Mouse (Mus musculus) spleen, embryonic (tissue): Measurements from ENCODE around the gene A930004D18Rik.
"Not testable (repeated sequence)": the region's sequence is repeated elsewhere in the genome, so short reads cannot be mapped to it uniquely, and the experiment has no call there.

Source experiments
- CTCF ChIA-PET: fragments of 350-600 bp; sonication (Branson Sonifier 250); formaldehyde crosslinking; loops from one replicate; lab custom pipeline; 2022; lab: Charles Lee

A930004D18Rik gene

GRCm38 (mm10) chr2:18015581-18015980 is 22.0 kb downstream of the A930004D18Rik start:
- CTCF ChIA-PET: no interaction called here

GRCm38 (mm10) chr2:18012866-18013265 is 24.7 kb downstream of the A930004D18Rik start:
- CTCF ChIA-PET: no interaction called here

GRCm38 (mm10) chr2:18011226-18011625 is 26.3 kb downstream of the A930004D18Rik start:
- CTCF ChIA-PET: interaction anchor here (0.7 kb wide), 2 partner anchors 10 to 582 kb away, joined by 3 to 5 read pairs; no protein-coding TSS in a partner anchor

GRCm38 (mm10) chr2:18005137-18005536 is 32.4 kb downstream of the A930004D18Rik start:
- CTCF ChIA-PET: no interaction called here

GRCm38 (mm10) chr2:18004286-18004685 is 33.3 kb downstream of the A930004D18Rik start:
- CTCF ChIA-PET: no interaction called here

GRCm38 (mm10) chr2:18002306-18002705 is 35.2 kb downstream of the A930004D18Rik start:
- CTCF ChIA-PET: no interaction called here

GRCm38 (mm10) chr2:17996858-17997257 is 40.7 kb downstream of the A930004D18Rik start, which contains the start of gene H2al2a:
Gene H2al2a, minus strand, starts transcription at chr2:17996958.
- CTCF ChIA-PET: no interaction called here

GRCm38 (mm10) chr2:17989562-17989961 is 48.0 kb downstream of the A930004D18Rik start:
- CTCF ChIA-PET: interaction anchor here (0.7 kb wide), 1 partner anchor 538 kb away, joined by 6 read pairs; no protein-coding TSS in a partner anchor

- CTCF ChIA-PET: interaction anchor here (0.6 to 0.7 kb wide), 4 partner anchors 77 to 1419 kb away, joined by 3 to 6 read pairs (median 4); no protein-coding TSS in a partner anchor
Observed at GRCm38 (mm10) chr2:17989115-17989514, 48.4 kb downstream of the A930004D18Rik start.

- CTCF ChIA-PET: no interaction called here
Observed at GRCm38 (mm10) chr2:17986694-17987093, 50.8 kb downstream of the A930004D18Rik start.

GRCm38 (mm10) chr2:17984774-17985173 is 52.8 kb downstream of the A930004D18Rik start:
- CTCF ChIA-PET: no interaction called here

GRCm38 (mm10) chr2:17982747-17983146 is 54.8 kb downstream of the A930004D18Rik start:
- CTCF ChIA-PET: no interaction called here

GRCm38 (mm10) chr2:17978706-17979105 is 58.8 kb downstream of the A930004D18Rik start:
- CTCF ChIA-PET: no interaction called here

GRCm38 (mm10) chr2:17978251-17978650 is 59.3 kb downstream of the A930004D18Rik start:
- CTCF ChIA-PET: not testable (repeated sequence)

GRCm38 (mm10) chr2:17977645-17978044 is 59.9 kb downstream of the A930004D18Rik start:
- CTCF ChIA-PET: interaction anchor here (0.6 kb wide), 1 partner anchor 14 kb away, joined by 4 read pairs; no protein-coding TSS in a partner anchor

GRCm38 (mm10) chr2:17975601-17976327 is 61.8 kb downstream of the A930004D18Rik start:
- CTCF ChIA-PET: no interaction called here
